Mouse (Mus musculus) megakaryocyte-erythroid progenitor cell, adult 5-6 weeks (primary cell): ENCODE data around the gene Mepce. TPM values are rescaled to one million over a fixed set of nuclear protein-coding genes. Genes with fewer than 3 reads are reported as not detected.
"Not testable (repeated sequence)": the region's sequence is repeated elsewhere in the genome, so short reads cannot be mapped to it uniquely, and the experiment has no call there.

ENCODE experiments used
- ATAC-seq: replicated peaks from 2 replicates; pipeline ENCODE4 v1.8.0; 2016; ENCODE audit warnings: mild to moderate bottlenecking, inconsistent platforms; ENCODE audit not compliant: severe bottlenecking, poor library complexity, low FRiP score, low TSS enrichment
- total RNA-seq, 2 experiments: library from RNA; stranded (forward) in 1 of 2; stranded (reverse) in 1 of 2; fragments of 200-1000, 215-1000 nt in 1 of 2; fragments of >200 nt in 1 of 2; fragmentation: Nextera tagmentation in 1 of 2; gene quantifications; 2 replicates each; pipeline ENCODE4 v1.2.3; 2014 to 2017

Gene Mepce
- total RNA-seq (2014; fragmentation: Nextera tagmentation) (59.2 and 84.0 TPM in 2 replicates), total RNA-seq (2017) (22.0 and 26.7 TPM in 2 replicates)

DNA sequence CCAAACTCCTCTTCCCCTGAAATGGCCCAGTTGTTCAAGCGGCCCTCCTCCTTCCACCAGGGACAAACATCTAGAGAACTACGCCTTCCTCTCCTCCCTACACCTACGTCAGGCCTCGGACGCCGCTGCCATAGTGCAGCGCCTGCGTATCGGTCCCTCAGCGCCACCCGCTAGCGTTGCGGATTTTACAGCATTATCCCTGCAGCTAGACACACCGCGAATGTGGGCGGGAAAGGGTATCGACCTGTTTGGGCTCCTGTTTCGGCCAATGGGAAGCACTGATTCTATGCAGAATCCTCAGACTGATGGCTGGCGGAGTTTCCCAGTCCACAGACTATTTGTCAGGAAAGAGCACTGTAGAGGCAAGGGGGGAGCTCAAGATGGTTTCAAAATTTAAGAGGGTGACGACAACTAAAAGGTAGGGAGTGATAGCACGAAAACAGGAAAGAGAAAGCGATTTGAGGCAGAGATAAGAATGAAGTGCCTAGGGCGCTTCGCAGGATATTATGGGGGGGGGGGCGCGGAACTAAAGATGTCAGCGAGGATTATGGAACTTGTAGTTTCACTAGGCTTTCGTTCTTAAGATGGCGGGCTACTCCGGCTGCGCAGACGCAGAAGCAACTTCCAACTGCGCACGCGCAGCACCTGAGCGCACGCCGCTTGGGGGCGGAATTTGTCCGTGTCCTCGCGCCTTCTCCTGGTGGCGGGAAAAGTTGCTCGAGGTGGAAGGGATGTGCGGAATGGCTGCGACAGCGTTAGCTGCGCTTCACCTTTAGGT is at the start of gene Mepce, which contains the start of gene Zcwpw1:
Gene Mepce, minus strand, starts transcription at position 505 of the 778 bp plus-strand sequence.
Gene Zcwpw1, plus strand, starts transcription at position 648 of the 778 bp plus-strand sequence.
- peak; percentile 71 for ATAC-seq

DNA sequence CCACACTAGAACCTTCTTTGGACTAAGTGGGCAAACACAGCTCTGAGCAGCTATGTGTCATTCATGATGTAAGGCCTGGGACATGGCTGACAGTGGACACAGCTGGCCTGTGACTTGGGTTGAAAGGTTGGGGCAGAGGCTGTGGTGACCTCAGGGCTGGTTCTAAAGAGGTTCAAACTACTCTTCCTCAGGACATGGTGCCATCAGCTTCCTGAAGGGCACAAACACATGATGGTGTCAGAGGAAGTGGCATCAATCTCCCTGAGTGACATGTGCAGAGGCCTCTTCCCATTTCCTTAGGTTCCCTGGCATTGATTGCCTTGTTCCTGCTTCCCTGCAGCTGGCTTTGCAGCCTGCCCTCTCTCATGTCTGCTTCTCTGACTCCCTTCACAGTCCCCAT is 49.7 kb upstream of the Mepce start:
- ATAC-seq = not testable (repeated sequence)

- ATAC-seq = no peak
Measured at GRCm38 (mm10) chr5:137836611-137837010, 49.2 kb upstream of the Mepce start.

DNA sequence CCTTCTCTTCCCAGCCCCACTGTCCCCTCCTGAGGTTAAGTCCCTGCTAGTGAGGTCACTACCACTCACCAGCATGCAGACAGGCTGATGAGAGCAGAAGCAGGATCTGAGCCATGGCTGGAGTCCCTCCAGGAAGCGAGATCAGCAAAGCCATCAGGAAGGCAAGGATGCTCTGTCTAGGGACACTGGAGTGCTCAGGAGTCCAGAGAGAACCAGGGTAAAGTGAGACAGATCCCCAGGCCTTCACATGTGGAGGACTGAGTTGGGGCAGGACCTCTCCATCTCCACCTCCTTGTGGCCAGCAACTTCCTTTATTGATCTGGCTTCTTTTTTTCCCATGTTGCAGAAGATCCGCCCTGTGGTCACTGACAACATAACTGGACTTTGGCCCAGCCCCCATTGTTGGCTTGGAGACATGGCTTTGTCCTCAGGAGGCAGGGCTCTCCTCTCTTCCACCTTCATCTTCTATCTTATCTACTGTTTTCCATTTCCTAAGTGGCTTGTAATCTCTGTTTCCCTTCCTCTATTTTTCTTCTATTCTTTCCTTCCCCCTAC is 48.6 kb upstream of the Mepce start, which contains the start of gene Pilra:
Gene Pilra, minus strand, starts transcription at position 316 of the 555 bp plus-strand sequence.
- ATAC-seq = peak; percentile 30; the same call in 1 of the 2 replicates

DNA sequence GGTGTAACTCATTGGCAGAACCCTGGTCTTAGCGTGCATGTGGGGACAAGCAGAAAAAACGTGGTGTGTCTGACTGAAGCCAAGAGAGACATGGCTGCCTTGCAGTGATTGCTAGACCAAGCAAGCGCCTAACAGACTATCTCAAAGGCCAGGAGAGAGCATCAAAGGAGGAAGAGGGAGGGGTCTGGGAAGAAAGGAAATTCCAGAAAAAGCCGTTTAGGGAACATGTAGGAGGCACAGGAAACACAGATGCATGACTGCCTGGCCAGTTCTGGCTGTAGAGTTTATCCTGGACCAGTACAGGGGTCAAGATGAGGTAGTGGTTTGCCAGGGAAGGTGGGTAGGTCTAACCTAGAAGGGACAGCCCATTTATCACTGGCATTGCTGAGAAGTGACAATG is 46.0 kb upstream of the Mepce start:
- no peak for ATAC-seq

DNA sequence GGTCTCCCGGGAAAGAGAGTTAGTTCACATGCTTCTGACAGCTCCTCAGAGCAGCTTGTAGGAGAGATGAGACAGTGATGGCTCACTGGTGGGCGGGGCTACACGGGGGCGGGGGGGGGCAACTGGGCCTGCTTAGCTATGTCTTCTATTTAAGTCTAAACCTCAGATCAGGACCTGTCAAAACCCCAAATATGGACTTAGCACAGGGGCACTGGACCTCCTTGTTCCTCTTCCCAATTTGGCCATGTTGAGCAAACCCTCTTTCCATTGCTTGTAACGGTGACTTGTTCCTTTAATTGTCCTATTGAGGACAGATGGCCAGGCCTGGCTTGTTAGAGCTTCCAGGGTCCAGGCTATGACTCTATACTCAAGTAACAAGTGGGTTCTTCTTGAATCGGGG is 44.1 kb upstream of the Mepce start:
- ATAC-seq = no peak

GRCm38 (mm10) chr5:137831106-137831505 is 43.7 kb upstream of the Mepce start:
- ATAC-seq = no peak

DNA sequence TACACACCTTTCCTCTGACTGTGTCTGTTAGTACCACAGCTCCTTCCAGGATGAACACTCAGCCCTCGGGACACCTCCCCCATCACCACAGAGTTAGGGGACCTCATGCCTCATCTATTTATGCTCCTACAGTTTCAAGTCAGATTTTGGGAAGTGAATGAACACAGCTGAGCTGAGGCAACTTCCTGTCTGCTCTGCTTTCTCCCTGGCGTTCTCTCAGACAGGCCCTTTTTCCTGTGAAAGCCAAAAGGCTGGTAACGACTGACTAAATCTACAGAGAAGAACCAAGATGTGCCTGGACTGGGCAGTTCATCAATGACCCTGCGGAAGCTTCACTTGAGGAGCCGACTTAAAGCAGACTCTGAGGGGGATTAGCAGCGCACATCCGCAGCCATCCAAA is 42.8 kb upstream of the Mepce start:
- ATAC-seq = no peak

DNA sequence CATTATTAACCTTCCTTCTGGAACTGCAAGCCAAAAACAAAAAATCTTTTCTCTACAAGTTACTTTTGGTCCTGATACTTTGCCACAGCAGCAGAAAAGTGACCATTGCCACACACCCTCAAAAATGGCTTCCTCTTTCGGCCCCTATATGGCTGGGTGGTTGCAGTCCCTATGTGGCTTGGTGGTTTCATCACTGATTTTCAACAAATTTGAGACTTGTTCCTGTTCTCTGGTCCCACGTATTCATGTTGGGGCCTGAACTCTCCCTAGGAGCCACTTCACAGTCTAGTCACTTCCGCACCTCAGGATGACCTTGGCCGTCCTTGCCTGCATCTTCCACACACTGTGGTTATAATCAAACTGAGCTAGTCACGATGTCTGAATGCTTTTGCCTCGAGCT is 41.2 kb upstream of the Mepce start:
- ATAC-seq = no peak

DNA sequence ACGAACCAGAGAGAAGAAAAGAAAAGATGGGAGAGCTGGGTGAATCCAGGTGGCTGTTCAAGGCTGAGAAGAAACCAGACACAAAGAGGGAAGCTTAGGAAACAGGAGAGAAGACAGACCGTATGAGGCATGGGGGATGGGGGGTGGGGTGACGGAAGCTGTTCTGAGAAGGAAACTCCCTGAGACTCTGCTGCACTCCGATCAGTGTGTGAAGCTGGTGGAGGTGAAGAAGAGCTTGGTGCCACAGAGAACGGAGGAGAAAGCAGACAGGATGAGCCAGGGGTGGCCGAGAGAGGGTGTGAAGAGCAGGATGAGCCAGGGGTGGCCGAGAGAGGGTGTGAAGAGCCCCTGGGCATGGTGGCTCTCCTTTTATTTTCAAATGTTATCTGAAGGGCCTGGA is 39.0 kb upstream of the Mepce start:
- ATAC-seq = no peak

GRCm38 (mm10) chr5:137825971-137826370 is 38.5 kb upstream of the Mepce start:
- no peak for ATAC-seq

- ATAC-seq = no peak
Measured at GRCm38 (mm10) chr5:137825030-137825429, 37.6 kb upstream of the Mepce start.

- no peak for ATAC-seq
Measured at GRCm38 (mm10) chr5:137823455-137824045, 36.1 kb upstream of the Mepce start.

DNA sequence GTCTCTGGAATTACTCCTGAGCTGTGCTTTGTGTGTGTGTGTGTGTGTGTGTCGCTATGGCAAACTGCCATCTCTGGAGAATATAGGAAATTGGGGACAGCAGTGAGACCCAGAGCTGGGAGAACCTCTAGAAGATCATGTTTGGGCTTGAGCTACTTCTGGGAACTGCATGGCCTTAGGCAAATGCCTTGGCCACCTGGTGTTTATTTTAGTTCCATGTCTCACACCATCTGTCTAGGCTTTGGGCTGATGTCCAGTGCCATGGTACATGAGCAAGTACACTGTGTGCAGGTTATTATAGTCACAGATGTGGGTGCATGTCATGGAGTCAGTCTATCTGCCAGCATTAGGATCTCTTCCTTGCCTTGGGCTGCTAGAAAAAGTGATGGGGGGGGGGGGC is 35.1 kb upstream of the Mepce start:
- no peak for ATAC-seq

GRCm38 (mm10) chr5:137822126-137822525 is 34.7 kb upstream of the Mepce start:
- ATAC-seq = no peak

- no peak for ATAC-seq
Measured at GRCm38 (mm10) chr5:137817466-137818222, 30.2 kb upstream of the Mepce start.

GRCm38 (mm10) chr5:137808316-137808715 is 20.9 kb upstream of the Mepce start:
- no peak for ATAC-seq

GRCm38 (mm10) chr5:137806158-137806557 is 18.7 kb upstream of the Mepce start:
- ATAC-seq = no peak

GRCm38 (mm10) chr5:137800917-137801316 is 13.5 kb upstream of the Mepce start:
- ATAC-seq = no peak

- ATAC-seq = no peak
Measured at GRCm38 (mm10) chr5:137796606-137797005, 9.2 kb upstream of the Mepce start.
